Mouse (Mus musculus) E14TG2a.4 (cell line): ENCODE results near the gene Immp2l.

Experiments used
- CTCF ChIP-seq: conservative IDR thresholded peaks from 2 replicates; pipeline ENCODE4 v1.5.1; 2014; ENCODE audit warnings: low read length
- NANOG ChIP-seq: IDR thresholded peaks from 2 replicates; pipeline ENCODE4 v1.6.1; 2014; ENCODE audit warnings: borderline replicate concordance, low read length, mixed read lengths
- POU5F1 ChIP-seq: IDR thresholded peaks from 2 replicates; pipeline ENCODE4 v1.6.1; 2014; ENCODE audit warnings: low read length, borderline replicate concordance

DNA sequence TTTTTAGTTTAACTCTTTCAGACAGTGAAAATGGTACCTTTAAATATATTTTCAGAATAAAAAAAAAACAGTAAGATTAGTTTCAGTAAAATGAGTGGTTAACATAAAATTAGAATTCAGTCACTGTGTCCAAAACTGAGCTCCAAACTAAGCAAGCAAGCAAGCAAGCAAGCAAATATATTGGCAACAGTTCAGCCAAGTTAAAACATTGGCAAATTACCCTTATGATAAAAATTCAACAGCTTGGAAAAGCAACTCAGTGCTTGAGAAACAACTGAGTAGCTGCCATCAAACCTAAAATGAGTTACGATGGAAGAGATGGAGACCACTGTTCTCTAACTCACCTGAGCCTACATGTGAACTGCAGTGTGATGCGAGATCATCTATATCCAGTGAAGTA, 926.8 kb downstream of the Immp2l start:
- TF ChIP-seq CTCF (no peak), POU5F1 (no peak), NANOG (no peak)
